Mouse (Mus musculus) E14TG2a.4 (cell line): Measurements from ENCODE around the gene Trabd2b.

Source experiments
- CTCF ChIP-seq: conservative IDR thresholded peaks from 2 replicates; pipeline ENCODE4 v1.5.1; 2014; ENCODE audit warnings: low read length
- NANOG ChIP-seq: IDR thresholded peaks from 2 replicates; pipeline ENCODE4 v1.6.1; 2014; ENCODE audit warnings: borderline replicate concordance, low read length, mixed read lengths

- TF ChIP-seq CTCF (no peak), NANOG (no peak)
These were observed 205.5 kb downstream of the Trabd2b start for GRCm38 (mm10) chr4:114612032-114612431.
